Mouse (Mus musculus): ENCODE results near the gene Tgfbr2. TPM values are rescaled to one million over a fixed set of nuclear protein-coding genes. Genes with fewer than 3 reads are reported as not detected.
A peak's percentile ranks its signal among the peaks of the same experiment; 100 is the strongest.

Gene Tgfbr2
- polyA plus RNA-seq, 1 experiment from 2014 or later, result 35.9 TPM

GRCm38 (mm10) chr9:116163883-116164282, 11.3 kb downstream of the Tgfbr2 start:
- WGBS, result 84% methylated on average over 6 of the region's 6 CpGs
- peaks cover 2% of the 10 kb centered on the region; the same call in 1 of the 2 replicates for H3K36me3 ChIP-seq (ENCODE audit: insufficient read depth, low read length)
- H3K9ac ChIP-seq (replicated peaks; ENCODE audit: low read length), result no peak overlapping the region
- peaks cover 7% of the 10 kb centered on the region; the same call in 1 of the 2 replicates for H3K9me3 ChIP-seq (ENCODE audit: low read length)
- H3K27me3 ChIP-seq (ENCODE audit: insufficient read depth, low read length), result no peaks in the 10 kb centered on the region
- H3K27ac ChIP-seq (ENCODE audit: low read length), result no peak overlapping the region
- H3K4me1 ChIP-seq (ENCODE audit: insufficient read depth, low read length), result peaks cover 5% of the 10 kb centered on the region; the same call in 1 of the 2 replicates
- no peak overlapping the region for H3K4me3 ChIP-seq (ENCODE audit: low read length)
- ATAC-seq (ENCODE audit: low FRiP score, low TSS enrichment), result no peak
- H3K4me2 ChIP-seq (replicated peaks; ENCODE audit: low read depth, low read length), result no peak overlapping the region

GRCm38 (mm10) chr9:116162866-116163374, 12.2 kb downstream of the Tgfbr2 start:
- Histone ChIP-seq H3K27me3 (ENCODE audit: insufficient read depth, low read length) (no peaks in the 10 kb centered on the region), H3K36me3 (ENCODE audit: insufficient read depth, low read length) (peaks cover 2% of the 10 kb centered on the region; the same call in 1 of the 2 replicates), H3K4me2 (replicated peaks; ENCODE audit: low read depth, low read length) (no peak overlapping the region), H3K9ac (replicated peaks; ENCODE audit: low read length) (no peak overlapping the region), H3K27ac (ENCODE audit: low read length) (no peak overlapping the region), H3K4me3 (ENCODE audit: low read length) (no peak overlapping the region), H3K9me3 (ENCODE audit: low read length) (peaks cover 7% of the 10 kb centered on the region; the same call in 1 of the 2 replicates), H3K4me1 (ENCODE audit: insufficient read depth, low read length) (peaks cover 3% of the 10 kb centered on the region; the same call in 1 of the 2 replicates)
- WGBS, result 95% methylated on average over 7 of the region's 7 CpGs
- no peak for ATAC-seq (ENCODE audit: low FRiP score, low TSS enrichment)

- 83% methylated on average over 7 of the region's 7 CpGs for WGBS
- no peak overlapping the region for H3K9ac ChIP-seq (replicated peaks; ENCODE audit: low read length)
- no peaks in the 10 kb centered on the region for H3K27me3 ChIP-seq (ENCODE audit: insufficient read depth, low read length)
- no peak overlapping the region for H3K27ac ChIP-seq (ENCODE audit: low read length)
- peaks cover 5% of the 10 kb centered on the region for H3K36me3 ChIP-seq (ENCODE audit: insufficient read depth, low read length)
- no peak overlapping the region for H3K4me2 ChIP-seq (replicated peaks; ENCODE audit: low read depth, low read length)
- H3K4me1 ChIP-seq (ENCODE audit: insufficient read depth, low read length), result peaks cover 3% of the 10 kb centered on the region; the same call in 1 of the 2 replicates
- H3K4me3 ChIP-seq (ENCODE audit: low read length), result no peak overlapping the region
- H3K9me3 ChIP-seq (ENCODE audit: low read length), result peaks cover 7% of the 10 kb centered on the region; the same call in 1 of the 2 replicates
- no peak for ATAC-seq (ENCODE audit: low FRiP score, low TSS enrichment)
These were observed 14.3 kb downstream of the Tgfbr2 start for GRCm38 (mm10) chr9:116160860-116161259.

GRCm38 (mm10) chr9:116160067-116160466, 15.1 kb downstream of the Tgfbr2 start:
- no peak overlapping the region for H3K9ac ChIP-seq (replicated peaks; ENCODE audit: low read length)
- WGBS, result 86% methylated on average over 3 of the region's 3 CpGs
- no peak overlapping the region for H3K4me2 ChIP-seq (replicated peaks; ENCODE audit: low read depth, low read length)
- peaks cover 12% of the 10 kb centered on the region for H3K36me3 ChIP-seq (ENCODE audit: insufficient read depth, low read length)
- no peak overlapping the region for H3K27ac ChIP-seq (ENCODE audit: low read length)
- H3K9me3 ChIP-seq (ENCODE audit: low read length), result peaks cover 7% of the 10 kb centered on the region; the same call in 1 of the 2 replicates
- ATAC-seq (ENCODE audit: low FRiP score, low TSS enrichment), result no peak
- no peaks in the 10 kb centered on the region for H3K27me3 ChIP-seq (ENCODE audit: insufficient read depth, low read length)
- H3K4me3 ChIP-seq (ENCODE audit: low read length), result no peak overlapping the region
- peaks cover 3% of the 10 kb centered on the region; the same call in 1 of the 2 replicates for H3K4me1 ChIP-seq (ENCODE audit: insufficient read depth, low read length)

GRCm38 (mm10) chr9:116156501-116156900, 18.7 kb downstream of the Tgfbr2 start:
- peaks cover 18% of the 10 kb centered on the region for H3K36me3 ChIP-seq (ENCODE audit: insufficient read depth, low read length)
- H3K27me3 ChIP-seq (ENCODE audit: insufficient read depth, low read length), result no peaks in the 10 kb centered on the region
- 0 out of 2 replicates have a peak overlapping the region, but pooled peaks have one; percentile 0 for H3K27ac ChIP-seq (ENCODE audit: low read length)
- no peak overlapping the region for H3K4me2 ChIP-seq (replicated peaks; ENCODE audit: low read depth, low read length)
- no peak overlapping the region for H3K4me3 ChIP-seq (ENCODE audit: low read length)
- peaks cover 13% of the 10 kb centered on the region; the same call in 1 of the 2 replicates for H3K4me1 ChIP-seq (ENCODE audit: insufficient read depth, low read length)
- H3K9me3 ChIP-seq (ENCODE audit: low read length), result no peaks in the 10 kb centered on the region; the same call in 1 of the 2 replicates
- no peak for ATAC-seq (ENCODE audit: low FRiP score, low TSS enrichment)
- WGBS, result 75% methylated on average over 5 of the region's 5 CpGs
- no peak overlapping the region for H3K9ac ChIP-seq (replicated peaks; ENCODE audit: low read length)

- Histone ChIP-seq H3K27me3 (ENCODE audit: insufficient read depth, low read length) (no peaks in the 10 kb centered on the region), H3K4me2 (replicated peaks; ENCODE audit: low read depth, low read length) (no peak overlapping the region), H3K36me3 (ENCODE audit: insufficient read depth, low read length) (peaks cover 18% of the 10 kb centered on the region), H3K4me1 (ENCODE audit: insufficient read depth, low read length) (peaks cover 26% of the 10 kb centered on the region; the same call in 1 of the 2 replicates), H3K27ac (ENCODE audit: low read length) (no peak overlapping the region), H3K9me3 (ENCODE audit: low read length) (no peaks in the 10 kb centered on the region; the same call in 1 of the 2 replicates), H3K4me3 (ENCODE audit: low read length) (no peak overlapping the region), H3K9ac (replicated peaks; ENCODE audit: low read length) (no peak overlapping the region)
- no peak for ATAC-seq (ENCODE audit: low FRiP score, low TSS enrichment)
- 83% methylated on average over 4 of the region's 4 CpGs for WGBS
These were observed 22.3 kb downstream of the Tgfbr2 start for GRCm38 (mm10) chr9:116152878-116153277.

GRCm38 (mm10) chr9:116150725-116151396, 24.3 kb downstream of the Tgfbr2 start:
- no peak overlapping the region for H3K4me2 ChIP-seq (replicated peaks; ENCODE audit: low read depth, low read length)
- WGBS, result 32% methylated on average over 7 of the region's 7 CpGs
- H3K27ac ChIP-seq (ENCODE audit: low read length), result no peak overlapping the region
- peaks cover 15% of the 10 kb centered on the region; the same call in 1 of the 2 replicates for H3K36me3 ChIP-seq (ENCODE audit: insufficient read depth, low read length)
- ATAC-seq (ENCODE audit: low FRiP score, low TSS enrichment), result no peak
- H3K4me3 ChIP-seq (ENCODE audit: low read length), result no peak overlapping the region
- H3K9me3 ChIP-seq (ENCODE audit: low read length), result no peaks in the 10 kb centered on the region; the same call in 1 of the 2 replicates
- H3K27me3 ChIP-seq (ENCODE audit: insufficient read depth, low read length), result no peaks in the 10 kb centered on the region
- H3K9ac ChIP-seq (replicated peaks; ENCODE audit: low read length), result no peak overlapping the region
- H3K4me1 ChIP-seq (ENCODE audit: insufficient read depth, low read length), result peaks cover 35% of the 10 kb centered on the region

GRCm38 (mm10) chr9:116148809-116149208, 26.4 kb downstream of the Tgfbr2 start:
- Histone ChIP-seq H3K27ac (ENCODE audit: low read length) (no peak overlapping the region), H3K4me3 (ENCODE audit: low read length) (no peak overlapping the region), H3K9me3 (ENCODE audit: low read length) (no peaks in the 10 kb centered on the region), H3K4me2 (replicated peaks; ENCODE audit: low read depth, low read length) (no peak overlapping the region), H3K9ac (replicated peaks; ENCODE audit: low read length) (no peak overlapping the region), H3K27me3 (ENCODE audit: insufficient read depth, low read length) (no peaks in the 10 kb centered on the region), H3K4me1 (ENCODE audit: insufficient read depth, low read length) (peaks cover 55% of the 10 kb centered on the region), H3K36me3 (ENCODE audit: insufficient read depth, low read length) (no peaks in the 10 kb centered on the region; the same call in 1 of the 2 replicates)
- WGBS, result 42% methylated on average over 7 of the region's 7 CpGs
- 0 out of 2 replicates have a peak, but pooled peaks have one; percentile 37 for ATAC-seq (ENCODE audit: low FRiP score, low TSS enrichment)

- Histone ChIP-seq H3K36me3 (ENCODE audit: insufficient read depth, low read length) (no peaks in the 10 kb centered on the region), H3K4me2 (replicated peaks; ENCODE audit: low read depth, low read length) (no peak overlapping the region), H3K9ac (replicated peaks; ENCODE audit: low read length) (0 out of 2 replicates have a peak overlapping the region, but pooled peaks have one; percentile 18), H3K9me3 (ENCODE audit: low read length) (no peaks in the 10 kb centered on the region), H3K4me3 (ENCODE audit: low read length) (no peak overlapping the region), H3K27me3 (ENCODE audit: insufficient read depth, low read length) (no peaks in the 10 kb centered on the region), H3K4me1 (ENCODE audit: insufficient read depth, low read length) (peaks cover 44% of the 10 kb centered on the region), H3K27ac (ENCODE audit: low read length) (peak overlapping the region; percentile 78)
- no peak for ATAC-seq (ENCODE audit: low FRiP score, low TSS enrichment)
- WGBS, result 61% methylated on average over 9 of the region's 9 CpGs
These were observed 28.9 kb downstream of the Tgfbr2 start for GRCm38 (mm10) chr9:116146235-116146634.

- H3K4me3 ChIP-seq (ENCODE audit: low read length), result no peak overlapping the region
- no peak overlapping the region for H3K9ac ChIP-seq (replicated peaks; ENCODE audit: low read length)
- H3K27me3 ChIP-seq (ENCODE audit: insufficient read depth, low read length), result no peaks in the 10 kb centered on the region
- 0 out of 2 replicates have a peak, but pooled peaks cover 7% of the 10 kb centered on the region for H3K36me3 ChIP-seq (ENCODE audit: insufficient read depth, low read length)
- no peak overlapping the region for H3K4me2 ChIP-seq (replicated peaks; ENCODE audit: low read depth, low read length)
- 35% methylated on average over 10 of the region's 10 CpGs for WGBS
- H3K4me1 ChIP-seq (ENCODE audit: insufficient read depth, low read length), result peaks cover 36% of the 10 kb centered on the region
- no peaks in the 10 kb centered on the region for H3K9me3 ChIP-seq (ENCODE audit: low read length)
- peak overlapping the region; percentile 78 for H3K27ac ChIP-seq (ENCODE audit: low read length)
- peak; percentile 64; the same call in 1 of the 2 replicates for ATAC-seq (ENCODE audit: low FRiP score, low TSS enrichment)
These were observed 29.9 kb downstream of the Tgfbr2 start for GRCm38 (mm10) chr9:116145231-116145641.
